ENCODE assay signal across 26 mouse cellular contexts in genomic region chr6:134282095-134282494, GRCm38 (mm10).
"Had no signal": no experiment of that assay in that cellular context is flagged by ENCODE, and none has a peak within 500 bp of the region (broad histone marks: within the 10 kb centered on the region; RNA-seq: fewer than 3 reads in every experiment).

No protein-coding gene starts in this region.

- H3K27me3 ChIP-seq: heart, embryonic 12.5 days; hindbrain, embryonic 12.5 days; intestine, embryonic 15.5 days; limb, embryonic 12.5 days; liver, embryonic 13.5 days; liver, embryonic 15.5 days had no signal

- H3K4me1 ChIP-seq: hindbrain, embryonic 10.5 days; hindbrain, embryonic 12.5 days; intestine, embryonic 15.5 days; limb, embryonic 10.5 days; limb, embryonic 12.5 days; liver, embryonic 13.5 days; liver, embryonic 15.5 days had no signal

- H3K27ac ChIP-seq: heart, embryonic 10.5 days; hindbrain, embryonic 10.5 days; hindbrain, embryonic 12.5 days; hindbrain, embryonic 14.5 days; intestine, embryonic 15.5 days; layer of hippocampus, adult 2 months; left cerebral cortex, adult 2 months; limb, embryonic 10.5 days; limb, embryonic 12.5 days; liver, embryonic 13.5 days; liver, embryonic 15.5 days had no signal

- H3K36me3 ChIP-seq: heart, embryonic 10.5 days; heart, embryonic 12.5 days; hindbrain, embryonic 10.5 days; hindbrain, embryonic 12.5 days; intestine, embryonic 15.5 days; limb, embryonic 10.5 days; limb, embryonic 12.5 days; liver, embryonic 13.5 days; liver, embryonic 15.5 days had no signal

- H3K4me3 ChIP-seq: heart, embryonic 10.5 days; heart, embryonic 12.5 days; hindbrain, embryonic 10.5 days; hindbrain, embryonic 12.5 days; intestine, embryonic 15.5 days; layer of hippocampus, adult 2 months; left cerebral cortex, adult 2 months; limb, embryonic 10.5 days; limb, embryonic 12.5 days; liver, embryonic 13.5 days; liver, embryonic 15.5 days had no signal

- H3K9ac ChIP-seq: heart, embryonic 12.5 days; hindbrain, embryonic 12.5 days; hindbrain, embryonic 14.5 days; intestine, embryonic 15.5 days; limb, embryonic 12.5 days; liver, embryonic 13.5 days; liver, embryonic 15.5 days had no signal

- H3K9me3 ChIP-seq: heart, embryonic 10.5 days; heart, embryonic 12.5 days; hindbrain, embryonic 10.5 days; hindbrain, embryonic 12.5 days; intestine, embryonic 15.5 days; limb, embryonic 10.5 days; limb, embryonic 12.5 days; liver, embryonic 13.5 days; liver, embryonic 15.5 days had no signal

- H3K4me2 ChIP-seq: heart, embryonic 12.5 days; hindbrain, embryonic 12.5 days; hindbrain, embryonic 14.5 days; intestine, embryonic 15.5 days; limb, embryonic 12.5 days; liver, embryonic 11.5 days; liver, embryonic 13.5 days; liver, embryonic 15.5 days had no signal

- ATAC-seq: hindbrain, embryonic 16.5 days; intestine, embryonic 15.5 days; intestine, postnatal 0 days had no signal

- DNase-seq: gastrocnemius, postnatal 14 days; gastrocnemius, postnatal 36 days; heart, adult 18-20 months; heart, postnatal 10 days; heart, postnatal 4 days; kidney, adult 18-20 months; kidney, adult 8-10 months; kidney, postnatal 10 days; kidney, postnatal 25 days; kidney, postnatal 4 days; liver; liver, embryonic 13.5 days had no signal
